Mouse (Mus musculus) lung, postnatal 0 days (tissue): ENCODE results near the gene Ttll5.

Experiments used
- CTCF ChIP-seq: IDR thresholded peaks from 2 replicates; pipeline ENCODE4 v1.5.1; 2016; ENCODE audit warnings: antibody characterized with exemption, mild to moderate bottlenecking
- EP300 ChIP-seq: IDR thresholded peaks from 2 replicates; pipeline ENCODE4 v1.6.1; 2016; ENCODE audit warnings: antibody characterized with exemption, mild to moderate bottlenecking, control low read depth

DNA sequence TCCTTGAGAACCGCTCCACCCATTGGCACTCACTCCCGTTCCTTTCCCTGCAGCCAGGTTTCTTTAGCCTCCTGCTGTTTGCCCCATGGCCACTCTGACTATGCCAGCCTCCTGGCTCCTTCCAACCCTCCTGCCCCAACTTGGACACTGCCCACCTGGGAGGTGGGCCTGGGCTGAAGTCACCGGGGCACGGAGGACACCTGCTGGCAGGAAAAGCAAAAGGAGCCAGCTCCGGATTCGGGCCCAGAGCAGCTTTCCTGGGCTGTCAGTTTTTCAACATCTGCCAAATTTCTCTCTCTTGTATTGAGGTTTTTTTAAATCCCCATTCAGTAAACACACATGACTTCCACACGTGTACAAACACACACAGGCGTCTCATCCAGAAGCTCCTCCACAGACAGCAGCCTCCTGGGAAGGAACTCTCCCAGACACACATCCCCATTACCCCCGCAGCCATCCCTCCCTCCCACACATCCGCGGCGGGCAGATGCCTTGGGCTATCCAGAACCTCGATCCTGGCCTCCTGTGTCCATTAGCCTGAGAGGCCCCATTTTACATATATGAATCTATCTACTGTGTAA is 252.0 kb downstream of the Ttll5 start:
- TF ChIP-seq CTCF, result peak; percentile 63
- TF ChIP-seq EP300, result no peak
